Mouse (Mus musculus): ENCODE measurements around the gene Casc3. TPM values are rescaled to one million over a fixed set of nuclear protein-coding genes. Genes with fewer than 3 reads are reported as not detected.
A peak's percentile ranks its signal among the peaks of the same experiment; 100 is the strongest.

Gene Casc3
- polyA plus RNA-seq, 1 experiment from 2014 or later: 55.9 TPM

- Histone ChIP-seq H3K4me1 (replicated peaks) (peaks cover 44% of the 10 kb centered on the region), H3K4me3 (no peak overlapping the region), H3K27ac (no peak overlapping the region), H3K27me3 (ENCODE audit: insufficient read depth, poor library complexity, severe bottlenecking) (peaks cover 46% of the 10 kb centered on the region), H3K9me3 (no peaks in the 10 kb centered on the region), H3K36me3 (peaks cover 49% of the 10 kb centered on the region)
- DNase-seq (ENCODE audit: low spot score): no peak
- WGBS: 49% methylated on average over 5 of the region's 5 CpGs
These were observed 30.6 kb downstream of the Casc3 start for GRCm38 (mm10) chr11:98835296-98835695.

- 71% methylated on average over 3 of the region's 3 CpGs for WGBS
- H3K4me1 ChIP-seq (replicated peaks): peaks cover 44% of the 10 kb centered on the region
- no peaks in the 10 kb centered on the region for H3K9me3 ChIP-seq
- H3K4me3 ChIP-seq: no peak overlapping the region
- peaks cover 50% of the 10 kb centered on the region for H3K27me3 ChIP-seq (ENCODE audit: insufficient read depth, poor library complexity, severe bottlenecking)
- no peak overlapping the region for H3K27ac ChIP-seq
- DNase-seq (ENCODE audit: low spot score): no peak
- peaks cover 45% of the 10 kb centered on the region for H3K36me3 ChIP-seq
These were observed 31.0 kb downstream of the Casc3 start for GRCm38 (mm10) chr11:98835725-98836124.

GRCm38 (mm10) chr11:98836128-98836527, 31.4 kb downstream of the Casc3 start:
- H3K36me3 ChIP-seq: peaks cover 41% of the 10 kb centered on the region
- no peaks in the 10 kb centered on the region for H3K9me3 ChIP-seq
- no peak for DNase-seq (ENCODE audit: low spot score)
- H3K4me3 ChIP-seq: peak overlapping the region; percentile 74
- peaks cover 44% of the 10 kb centered on the region for H3K4me1 ChIP-seq (replicated peaks)
- 28% methylated on average over 7 of the region's 7 CpGs for WGBS
- H3K27ac ChIP-seq: no peak overlapping the region
- H3K27me3 ChIP-seq (ENCODE audit: insufficient read depth, poor library complexity, severe bottlenecking): peaks cover 50% of the 10 kb centered on the region

- H3K4me1 ChIP-seq (replicated peaks): peaks cover 44% of the 10 kb centered on the region
- H3K4me3 ChIP-seq: peak within 1 kb of the TSS; percentile 74
- no peaks in the 10 kb centered on the region for H3K9me3 ChIP-seq
- H3K27me3 ChIP-seq (ENCODE audit: insufficient read depth, poor library complexity, severe bottlenecking): peaks cover 50% of the 10 kb centered on the region
- DNase-seq (ENCODE audit: low spot score): peak; percentile 87
- H3K36me3 ChIP-seq: peaks cover 35% of the 10 kb centered on the region
- peak within 1 kb of the TSS; percentile 81 for H3K27ac ChIP-seq
- WGBS: 1% methylated on average over 48 of the region's 48 CpGs
These were observed 32.0 kb downstream of the Casc3 start, which contains the start of gene Rapgefl1 for GRCm38 (mm10) chr11:98836651-98837141. Rapgefl1 (plus strand) TSS chr11:98836785.

GRCm38 (mm10) chr11:98837231-98837704, 32.6 kb downstream of the Casc3 start:
- Histone ChIP-seq H3K27me3 (ENCODE audit: insufficient read depth, poor library complexity, severe bottlenecking) (peaks cover 50% of the 10 kb centered on the region), H3K9me3 (no peaks in the 10 kb centered on the region), H3K4me1 (replicated peaks) (peaks cover 44% of the 10 kb centered on the region), H3K4me3 (peak overlapping the region; percentile 74), H3K27ac (peak overlapping the region; percentile 81), H3K36me3 (peaks cover 29% of the 10 kb centered on the region)
- under 1% methylated on average over 29 of the region's 29 CpGs for WGBS
- DNase-seq (ENCODE audit: low spot score): peak; percentile 36

- peak overlapping the region; percentile 74 for H3K4me3 ChIP-seq
- no peak overlapping the region for H3K27ac ChIP-seq
- DNase-seq (ENCODE audit: low spot score): no peak
- peaks cover 50% of the 10 kb centered on the region for H3K27me3 ChIP-seq (ENCODE audit: insufficient read depth, poor library complexity, severe bottlenecking)
- H3K4me1 ChIP-seq (replicated peaks): peaks cover 44% of the 10 kb centered on the region
- no peaks in the 10 kb centered on the region for H3K9me3 ChIP-seq
- 48% methylated on average over 11 of the region's 11 CpGs for WGBS
- H3K36me3 ChIP-seq: peaks cover 23% of the 10 kb centered on the region
These were observed 33.2 kb downstream of the Casc3 start for GRCm38 (mm10) chr11:98837917-98838316.

GRCm38 (mm10) chr11:98838512-98838911, 33.8 kb downstream of the Casc3 start:
- peaks cover 50% of the 10 kb centered on the region for H3K27me3 ChIP-seq (ENCODE audit: insufficient read depth, poor library complexity, severe bottlenecking)
- H3K4me1 ChIP-seq (replicated peaks): peaks cover 44% of the 10 kb centered on the region
- 82% methylated on average over 9 of the region's 9 CpGs for WGBS
- H3K9me3 ChIP-seq: no peaks in the 10 kb centered on the region
- H3K4me3 ChIP-seq: no peak overlapping the region
- H3K36me3 ChIP-seq: peaks cover 17% of the 10 kb centered on the region
- H3K27ac ChIP-seq: no peak overlapping the region
- DNase-seq (ENCODE audit: low spot score): no peak

- H3K27me3 ChIP-seq (ENCODE audit: insufficient read depth, poor library complexity, severe bottlenecking): peaks cover 50% of the 10 kb centered on the region
- DNase-seq (ENCODE audit: low spot score): no peak
- H3K9me3 ChIP-seq: no peaks in the 10 kb centered on the region
- H3K27ac ChIP-seq: 0 out of 2 replicates have a peak overlapping the region, but pooled peaks have one; percentile 16
- H3K4me3 ChIP-seq: no peak overlapping the region
- H3K4me1 ChIP-seq (replicated peaks): peaks cover 42% of the 10 kb centered on the region
- WGBS: 54% methylated on average over 6 of the region's 6 CpGs
- peaks cover 8% of the 10 kb centered on the region for H3K36me3 ChIP-seq
These were observed 34.7 kb downstream of the Casc3 start for GRCm38 (mm10) chr11:98839402-98839801.

- no peak for DNase-seq (ENCODE audit: low spot score)
- H3K36me3 ChIP-seq: peaks cover 3% of the 10 kb centered on the region
- 76% methylated on average over 10 of the region's 10 CpGs for WGBS
- no peak overlapping the region for H3K4me3 ChIP-seq
- H3K9me3 ChIP-seq: no peaks in the 10 kb centered on the region
- H3K4me1 ChIP-seq (replicated peaks): peaks cover 37% of the 10 kb centered on the region
- peaks cover 48% of the 10 kb centered on the region for H3K27me3 ChIP-seq (ENCODE audit: insufficient read depth, poor library complexity, severe bottlenecking)
- no peak overlapping the region for H3K27ac ChIP-seq
These were observed 35.2 kb downstream of the Casc3 start for GRCm38 (mm10) chr11:98839897-98840296.

- Histone ChIP-seq H3K36me3 (no peaks in the 10 kb centered on the region), H3K4me1 (replicated peaks) (peaks cover 29% of the 10 kb centered on the region), H3K27me3 (ENCODE audit: insufficient read depth, poor library complexity, severe bottlenecking) (peaks cover 26% of the 10 kb centered on the region), H3K27ac (peak overlapping the region; percentile 50), H3K4me3 (no peak overlapping the region), H3K9me3 (no peaks in the 10 kb centered on the region)
- no peak for DNase-seq (ENCODE audit: low spot score)
- WGBS: 55% methylated on average over 13 of the region's 13 CpGs
These were observed 41.3 kb downstream of the Casc3 start for GRCm38 (mm10) chr11:98846016-98846415.

GRCm38 (mm10) chr11:98846865-98847604, 42.3 kb downstream of the Casc3 start:
- H3K4me3 ChIP-seq: no peak overlapping the region
- peaks cover 36% of the 10 kb centered on the region for H3K27me3 ChIP-seq (ENCODE audit: insufficient read depth, poor library complexity, severe bottlenecking)
- H3K4me1 ChIP-seq (replicated peaks): peaks cover 32% of the 10 kb centered on the region
- no peak for DNase-seq (ENCODE audit: low spot score)
- no peaks in the 10 kb centered on the region for H3K9me3 ChIP-seq
- no peak overlapping the region for H3K27ac ChIP-seq
- H3K36me3 ChIP-seq: no peaks in the 10 kb centered on the region
- 61% methylated on average over 19 of the region's 19 CpGs for WGBS

- Histone ChIP-seq H3K4me1 (replicated peaks) (peaks cover 45% of the 10 kb centered on the region), H3K4me3 (peak overlapping the region; percentile 30), H3K27ac (peak overlapping the region; percentile 77), H3K36me3 (no peaks in the 10 kb centered on the region), H3K9me3 (no peaks in the 10 kb centered on the region), H3K27me3 (ENCODE audit: insufficient read depth, poor library complexity, severe bottlenecking) (peaks cover 41% of the 10 kb centered on the region)
- WGBS: 7% methylated on average over 19 of the region's 19 CpGs
- DNase-seq (ENCODE audit: low spot score): peak; percentile 61
These were observed 44.6 kb downstream of the Casc3 start for GRCm38 (mm10) chr11:98849196-98849894.

Measured in hindbrain, embryonic 10.5 days (tissue).